Mouse (Mus musculus) splenic B cell, adult 2 months (primary cell): ENCODE data around the gene Cpa2.

Source experiments
- DNase-seq: peaks from one replicate; pipeline ENCODE4 v3.0.0-alpha.2; 2011; ENCODE audit warnings: low read depth, low spot score
- H3K27me3 ChIP-seq: 2 replicates; pipeline ENCODE4 v1.6.1; 2012; ENCODE audit warnings: mild to moderate bottlenecking, low read length, moderate library complexity, mixed read lengths; ENCODE audit not compliant: control insufficient read depth, poor library complexity, insufficient read depth, severe bottlenecking
- H3K36me3 ChIP-seq: 2 replicates; pipeline ENCODE4 v1.6.1; 2012; ENCODE audit warnings: mild to moderate bottlenecking, low read length, moderate library complexity, mixed read lengths; ENCODE audit not compliant: control insufficient read depth, poor library complexity, insufficient read depth, severe bottlenecking

Cpa2 gene

DNA sequence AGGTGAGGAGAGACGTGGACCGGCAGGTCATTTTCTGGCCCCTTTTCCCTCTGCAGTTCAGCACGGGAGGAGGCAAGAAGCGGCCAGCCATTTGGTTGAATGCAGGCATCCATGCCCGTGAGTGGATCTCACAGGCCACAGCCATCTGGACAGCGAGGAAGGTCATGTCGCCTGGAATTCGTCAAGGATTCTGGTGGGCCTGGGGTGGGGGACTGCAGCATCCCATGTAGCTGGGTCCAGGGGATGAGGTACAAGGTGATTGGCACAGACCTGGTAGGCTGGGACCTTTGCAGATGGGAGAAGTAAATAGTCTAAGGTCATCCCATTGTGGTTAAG, 39.4 kb downstream of the Cpa2 start:
- DNase-seq = no peak
- no peaks in the 10 kb centered on the region for H3K36me3 ChIP-seq
- H3K27me3 ChIP-seq = no peaks in the 10 kb centered on the region

DNA sequence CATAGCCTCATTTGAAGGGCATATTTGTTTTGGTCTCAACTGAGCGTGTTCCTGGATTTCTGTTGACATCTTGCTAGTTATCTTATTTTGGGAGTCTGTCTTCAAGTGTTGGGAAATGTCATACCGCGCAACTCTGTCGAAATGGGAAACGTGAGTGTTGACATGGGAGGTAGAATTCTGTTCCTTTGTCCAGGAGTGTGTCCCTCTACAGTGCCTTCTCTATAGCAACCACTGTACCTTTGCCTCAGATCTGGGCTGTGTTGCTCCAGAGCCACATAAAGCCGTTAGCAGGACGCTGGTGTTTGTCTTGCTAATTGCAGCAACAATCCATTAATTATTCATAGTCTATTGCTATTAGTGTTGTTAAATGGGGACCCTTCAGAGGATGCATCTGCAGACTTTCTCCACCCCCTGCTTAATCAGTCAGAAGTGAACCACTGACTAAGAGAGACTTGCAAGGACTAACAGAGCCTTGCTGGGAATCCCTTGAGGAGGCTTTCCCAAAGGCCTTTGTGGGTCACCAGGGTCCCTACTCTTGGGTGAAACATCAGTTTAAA, 45.6 kb downstream of the Cpa2 start:
- Histone ChIP-seq H3K36me3 (no peaks in the 10 kb centered on the region), H3K27me3 (no peaks in the 10 kb centered on the region)
- no peak for DNase-seq

DNA sequence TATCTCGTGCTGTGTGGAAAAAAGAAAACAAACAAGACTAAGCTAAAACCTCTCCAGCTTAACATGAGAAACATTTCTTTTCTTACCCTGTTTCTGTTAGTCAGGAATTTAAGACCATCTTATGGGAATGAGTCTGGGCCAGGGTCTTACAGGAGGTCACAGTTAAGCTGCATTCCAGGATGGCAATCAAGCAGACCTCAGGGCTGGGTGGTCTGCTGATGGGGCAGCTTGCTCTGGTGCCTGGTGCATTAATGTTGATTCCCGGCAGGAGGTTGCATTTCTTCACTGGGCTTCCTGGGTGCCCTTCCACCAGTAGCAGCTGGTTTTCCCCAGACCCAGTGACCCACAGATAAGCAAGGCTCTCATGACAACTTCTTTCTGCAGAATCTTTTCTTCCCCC, 48.4 kb downstream of the Cpa2 start:
- H3K36me3 ChIP-seq = no peaks in the 10 kb centered on the region
- DNase-seq = no peak
- H3K27me3 ChIP-seq = no peaks in the 10 kb centered on the region

DNA sequence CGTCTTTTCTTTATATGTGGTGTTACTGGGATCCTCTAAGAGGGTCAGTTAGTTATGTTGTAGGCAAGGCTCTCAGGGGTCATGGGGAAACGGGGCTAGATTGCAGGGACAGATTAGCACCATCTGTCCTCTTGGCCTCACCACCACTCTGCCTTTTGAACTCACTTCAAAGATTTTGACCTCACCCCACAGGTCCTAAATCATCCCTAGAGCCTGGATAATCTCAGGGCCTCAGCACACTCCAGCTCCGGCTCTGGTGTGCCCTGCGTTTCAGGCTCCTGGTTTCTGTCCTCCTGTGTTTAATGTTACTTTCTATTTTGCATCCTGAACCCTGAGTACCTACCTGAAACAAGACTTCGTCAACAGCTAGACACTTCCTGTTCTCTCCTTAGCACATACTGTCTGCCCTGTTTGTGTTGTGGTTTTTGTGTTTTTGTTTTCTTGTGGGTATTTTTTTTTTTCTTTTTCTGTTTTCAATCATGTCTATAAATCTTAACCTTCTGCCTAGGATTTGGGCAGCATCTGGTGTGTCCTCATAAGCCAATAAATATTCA, 50.5 kb downstream of the Cpa2 start:
- Histone ChIP-seq H3K27me3 (no peaks in the 10 kb centered on the region), H3K36me3 (no peaks in the 10 kb centered on the region)
- DNase-seq = no peak

DNA sequence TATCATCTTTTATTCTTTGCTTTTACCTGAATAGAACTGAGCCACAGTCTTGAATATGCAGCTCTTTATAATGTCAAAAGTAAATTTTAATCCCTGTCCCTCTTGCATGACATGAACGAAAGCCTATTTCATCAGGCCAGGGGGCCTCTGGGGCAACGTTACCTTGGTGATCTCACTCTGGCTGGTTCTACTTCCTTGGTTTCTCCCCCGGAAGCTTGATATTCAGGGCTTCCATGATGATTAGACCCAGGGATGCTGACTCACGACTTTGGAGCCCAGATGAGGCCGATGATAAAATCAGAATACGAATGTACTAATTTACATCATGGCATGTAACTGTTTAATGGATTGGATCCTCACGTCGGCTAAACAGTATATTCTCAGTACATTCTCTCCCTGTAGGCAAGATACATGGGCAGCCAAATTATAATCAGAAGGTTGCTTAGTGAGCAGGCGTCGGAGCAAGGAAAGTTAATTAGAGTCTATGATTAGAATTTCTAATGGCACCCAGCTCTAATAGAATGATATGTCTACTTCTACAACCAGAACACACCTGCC, 51.1 kb downstream of the Cpa2 start:
- Histone ChIP-seq H3K36me3 (no peaks in the 10 kb centered on the region), H3K27me3 (no peaks in the 10 kb centered on the region)
- DNase-seq = no peak

- Histone ChIP-seq H3K36me3 (no peaks in the 10 kb centered on the region), H3K27me3 (no peaks in the 10 kb centered on the region)
- no peak for DNase-seq
These were observed 53.0 kb downstream of the Cpa2 start for GRCm38 (mm10) chr6:30594364-30594763.

- Histone ChIP-seq H3K27me3 (no peaks in the 10 kb centered on the region), H3K36me3 (no peaks in the 10 kb centered on the region)
- no peak for DNase-seq
These were observed 55.0 kb downstream of the Cpa2 start for GRCm38 (mm10) chr6:30596230-30596898.

- Histone ChIP-seq H3K36me3 (no peaks in the 10 kb centered on the region), H3K27me3 (no peaks in the 10 kb centered on the region)
- DNase-seq = no peak
These were observed 58.7 kb downstream of the Cpa2 start for GRCm38 (mm10) chr6:30600033-30600432.

DNA sequence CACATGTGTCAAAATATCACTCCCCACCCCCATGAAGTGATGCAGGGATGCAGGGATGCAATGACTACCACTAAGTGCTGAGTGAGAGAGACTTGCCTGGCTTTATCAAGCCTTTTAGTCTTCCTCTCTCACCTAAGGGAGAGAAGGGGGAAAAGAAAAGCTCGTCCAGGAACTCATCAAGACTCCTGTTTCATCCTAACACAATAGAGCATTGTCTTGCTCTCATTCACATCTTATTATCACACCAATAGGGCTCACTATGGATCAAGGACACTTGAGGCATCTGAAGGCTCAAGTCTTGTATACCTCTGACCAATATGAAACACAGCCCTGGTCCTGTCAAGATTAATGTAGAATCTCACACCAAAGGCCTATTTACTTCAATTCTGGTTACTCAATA, 59.6 kb downstream of the Cpa2 start:
- no peaks in the 10 kb centered on the region for H3K27me3 ChIP-seq
- DNase-seq = no peak
- no peaks in the 10 kb centered on the region for H3K36me3 ChIP-seq

- no peaks in the 10 kb centered on the region for H3K27me3 ChIP-seq
- no peaks in the 10 kb centered on the region for H3K36me3 ChIP-seq
- DNase-seq = no peak
These were observed 63.0 kb downstream of the Cpa2 start for GRCm38 (mm10) chr6:30604342-30604867.

DNA sequence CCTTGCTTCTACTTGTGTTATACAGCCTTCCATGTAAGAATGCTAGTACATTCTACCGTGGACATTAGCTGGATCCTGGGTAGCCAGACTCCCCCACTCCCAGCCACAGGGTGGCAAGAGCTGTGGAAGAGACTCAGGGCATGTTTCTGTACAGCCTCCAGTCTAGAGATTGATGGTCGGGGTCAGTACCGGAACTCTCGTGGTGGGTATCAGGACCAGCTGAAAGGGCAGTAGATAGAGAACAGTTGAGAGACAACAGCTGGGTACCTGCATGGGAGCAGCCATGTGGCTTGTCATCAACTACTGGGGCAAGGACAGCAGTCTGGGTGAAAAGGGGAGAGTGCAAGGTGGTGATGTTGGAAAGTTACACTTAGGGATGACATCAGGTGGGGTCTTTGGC, 63.7 kb downstream of the Cpa2 start:
- H3K36me3 ChIP-seq = no peaks in the 10 kb centered on the region
- H3K27me3 ChIP-seq = no peaks in the 10 kb centered on the region
- DNase-seq = no peak

DNA sequence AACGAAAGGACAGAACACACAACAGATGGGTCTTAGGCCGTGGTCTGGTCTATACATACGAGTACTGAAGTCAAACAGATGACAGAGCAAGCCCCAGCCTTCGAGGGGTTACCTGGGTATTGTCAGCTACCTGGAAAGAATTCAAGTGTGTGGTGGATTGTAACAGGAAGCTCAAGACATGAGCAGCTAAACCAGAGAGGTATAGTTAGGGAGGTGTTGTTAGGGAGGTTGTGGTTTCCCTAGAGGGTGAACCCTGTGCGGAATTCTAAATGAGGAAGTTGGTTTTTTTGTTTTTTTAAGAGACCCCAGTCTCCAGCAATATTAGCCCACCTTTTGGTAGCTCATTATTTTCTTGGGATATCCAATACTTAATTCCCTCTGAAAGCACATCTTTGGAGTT, 64.3 kb downstream of the Cpa2 start:
- no peaks in the 10 kb centered on the region for H3K27me3 ChIP-seq
- no peaks in the 10 kb centered on the region for H3K36me3 ChIP-seq
- no peak for DNase-seq

- DNase-seq = no peak
- Histone ChIP-seq H3K36me3 (no peaks in the 10 kb centered on the region), H3K27me3 (no peaks in the 10 kb centered on the region)
These were observed 69.3 kb downstream of the Cpa2 start, which contains the start of gene Cpa5 for GRCm38 (mm10) chr6:30610710-30611109. Cpa5 (plus strand) TSS chr6:30611010.

DNA sequence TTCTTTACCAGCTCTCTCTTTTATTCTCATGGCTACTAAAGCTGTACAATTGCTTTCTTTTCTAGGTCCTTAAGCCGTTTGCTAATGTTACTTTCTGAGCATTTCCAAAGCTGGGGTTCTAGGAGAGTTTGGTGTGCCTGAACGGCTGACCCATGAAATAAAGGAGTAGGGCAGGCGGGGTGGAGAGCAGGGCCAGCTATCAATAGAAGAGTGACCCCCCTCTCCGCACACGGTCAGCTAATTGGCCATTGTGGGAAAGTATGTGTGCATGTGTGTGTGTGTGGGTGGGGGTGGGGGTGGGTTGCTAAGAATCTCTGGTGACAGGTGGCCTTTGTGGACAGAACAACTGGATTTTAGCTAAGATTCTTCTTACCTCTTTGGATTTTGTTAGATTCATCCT, 69.8 kb downstream of the Cpa2 start:
- Histone ChIP-seq H3K36me3 (no peaks in the 10 kb centered on the region), H3K27me3 (no peaks in the 10 kb centered on the region)
- no peak for DNase-seq
